Mouse (Mus musculus) liver, embryonic 13.5 days (tissue): ENCODE measurements around the gene Rhd. TPM values are rescaled to one million over a fixed set of nuclear protein-coding genes. Genes with fewer than 3 reads are reported as not detected.

ENCODE experiments used
- ATAC-seq: fragments of 200-750 bp; cut with Nextera tagmentation; 2 replicates; pipeline ENCODE4 v1.8.0; 2017; ENCODE audit warnings: low read depth, mild to moderate bottlenecking, moderate number of reproducible peaks, moderate library complexity
- DNase-seq: peaks from one replicate; pipeline ENCODE4 v3.0.0; 2022
- H3K27ac ChIP-seq: fragments of 300-500 bp; sonication (generic); 2 replicates; pipeline ENCODE4 v1.5.1; 2015; ENCODE audit warnings: moderate library complexity, mild to moderate bottlenecking, inconsistent platforms
- H3K27me3 ChIP-seq: fragments of 300-500 bp; sonication (generic); 2 replicates; pipeline ENCODE4 v1.6.1; 2015; ENCODE audit warnings: mild to moderate bottlenecking, inconsistent platforms
- H3K36me3 ChIP-seq: fragments of 300-500 bp; sonication (generic); 2 replicates; pipeline ENCODE4 v1.6.1; 2015; ENCODE audit warnings: mild to moderate bottlenecking, inconsistent platforms
- H3K4me1 ChIP-seq: fragments of 300-500 bp; sonication (generic); replicated peaks from 2 replicates; pipeline ENCODE4 v1.6.1; 2015; ENCODE audit warnings: inconsistent platforms
- H3K4me2 ChIP-seq: fragments of 300-500 bp; sonication (generic); 2 replicates; pipeline ENCODE4 v1.6.1; 2015; ENCODE audit warnings: inconsistent platforms, mild to moderate bottlenecking, moderate library complexity
- H3K4me3 ChIP-seq: fragments of 300-500 bp; sonication (generic); replicated peaks from 2 replicates; pipeline ENCODE4 v1.5.1; 2015; ENCODE audit warnings: mild to moderate bottlenecking, inconsistent platforms
- H3K9ac ChIP-seq: fragments of 300-500 bp; sonication (generic); 2 replicates; pipeline ENCODE4 v1.6.1; 2015; ENCODE audit warnings: mild to moderate bottlenecking, inconsistent platforms
- H3K9me3 ChIP-seq: fragments of 300-500 bp; sonication (generic); replicated peaks from 2 replicates; pipeline ENCODE4 v1.6.1; 2016; ENCODE audit warnings: inconsistent platforms
- WGBS: fragments of 180-500 bp; shearing (Covaris S2); methylation state at CpG from one replicate; pipeline ENCODE4 v1.1.7; 2015; ENCODE audit not compliant: insufficient replicate concordance; 5-methylcytosine and 5-hydroxymethylcytosine counted together
- polyA plus RNA-seq: library from polyadenylated mRNA; unstranded; fragments of >200 nt; fragmentation: Nextera tagmentation; extraction: Ambion mirVana; gene quantifications from 2 replicates; pipeline ENCODE4 v1.2.1, GENCODE M21; 2015

The Rhd gene
- polyA plus RNA-seq, 1 experiment from 2014 or later = 545 TPM

- Histone ChIP-seq H3K4me2 (0 out of 2 replicates have a peak overlapping the region, but pooled peaks have one; percentile 6), H3K4me3 (no peak overlapping the region), H3K4me1 (peaks cover 46% of the 10 kb centered on the region), H3K36me3 (no peaks in the 10 kb centered on the region), H3K27me3 (peaks cover 8% of the 10 kb centered on the region; the same call in 1 of the 2 replicates), H3K9me3 (no peaks in the 10 kb centered on the region), H3K9ac (peak overlapping the region; percentile 19; the same call in 1 of the 2 replicates), H3K27ac (no peak overlapping the region)
- DNase-seq = no peak
- 42% methylated on average over 5 of the region's 5 CpGs for WGBS
- ATAC-seq = no peak
Measured at GRCm38 (mm10) chr4:134856501-134856900, 7.8 kb upstream of the Rhd start.

GRCm38 (mm10) chr4:134858494-134858893 lies 5.8 kb upstream of the Rhd start:
- H3K27ac ChIP-seq = no peak overlapping the region
- H3K36me3 ChIP-seq = no peaks in the 10 kb centered on the region
- peaks cover 58% of the 10 kb centered on the region for H3K4me1 ChIP-seq
- ATAC-seq (no peak), DNase-seq (no peak)
- H3K4me3 ChIP-seq = no peak overlapping the region
- 68% methylated on average over 4 of the region's 4 CpGs for WGBS
- peaks cover 8% of the 10 kb centered on the region; the same call in 1 of the 2 replicates for H3K27me3 ChIP-seq
- no peak overlapping the region for H3K9ac ChIP-seq
- H3K9me3 ChIP-seq = no peaks in the 10 kb centered on the region
- no peak overlapping the region for H3K4me2 ChIP-seq

- peaks cover 7% of the 10 kb centered on the region for H3K36me3 ChIP-seq
- 68% methylated on average over 6 of the region's 6 CpGs for whole genome bisulfite sequencing
- peak overlapping the region; percentile 27; the same call in 1 of the 2 replicates for H3K9ac ChIP-seq
- no peak for DNase-seq
- no peak overlapping the region for H3K4me3 ChIP-seq
- no peak for ATAC-seq
- peaks cover 40% of the 10 kb centered on the region for H3K4me1 ChIP-seq
- no peaks in the 10 kb centered on the region for H3K9me3 ChIP-seq
- no peaks in the 10 kb centered on the region for H3K27me3 ChIP-seq
- H3K27ac ChIP-seq = peak overlapping the region; percentile 100
- no peak overlapping the region for H3K4me2 ChIP-seq
Measured at GRCm38 (mm10) chr4:134861884-134862283, 2.5 kb upstream of the Rhd start.

GRCm38 (mm10) chr4:134862996-134863395 lies 1.3 kb upstream of the Rhd start:
- Histone ChIP-seq H3K36me3 (peaks cover 17% of the 10 kb centered on the region), H3K4me1 (peaks cover 48% of the 10 kb centered on the region), H3K27me3 (no peaks in the 10 kb centered on the region), H3K4me3 (peak overlapping the region; percentile 84), H3K9ac (peak overlapping the region; percentile 98), H3K27ac (peak overlapping the region; percentile 100), H3K9me3 (no peaks in the 10 kb centered on the region), H3K4me2 (peak overlapping the region; percentile 92)
- DNase-seq (no peak), ATAC-seq (no peak)
- 36% methylated on average over 7 of the region's 7 CpGs for WGBS

GRCm38 (mm10) chr4:134865340-134865739 lies 1.0 kb downstream of the Rhd start:
- peaks cover 70% of the 10 kb centered on the region for H3K4me1 ChIP-seq
- H3K27ac ChIP-seq = peak overlapping the region; percentile 100
- H3K36me3 ChIP-seq = peaks cover 28% of the 10 kb centered on the region
- H3K9ac ChIP-seq = peak overlapping the region; percentile 98
- H3K9me3 ChIP-seq = no peaks in the 10 kb centered on the region
- ATAC-seq (peak; percentile 79), DNase-seq (peak; percentile 88)
- 14% methylated on average over 6 of the region's 6 CpGs for WGBS
- H3K27me3 ChIP-seq = 0 out of 2 replicates have a peak, but pooled peaks cover 4% of the 10 kb centered on the region
- peak overlapping the region; percentile 92 for H3K4me2 ChIP-seq
- peak overlapping the region; percentile 84 for H3K4me3 ChIP-seq

GRCm38 (mm10) chr4:134865789-134866188 lies 1.5 kb downstream of the Rhd start:
- H3K36me3 ChIP-seq = peaks cover 32% of the 10 kb centered on the region
- 0 out of 2 replicates have a peak, but pooled peaks cover 4% of the 10 kb centered on the region for H3K27me3 ChIP-seq
- DNase-seq (no peak), ATAC-seq (0 out of 2 replicates have a peak, but pooled peaks have one; percentile 6)
- H3K9ac ChIP-seq = peak overlapping the region; percentile 98
- H3K27ac ChIP-seq = peak overlapping the region; percentile 100
- no peaks in the 10 kb centered on the region for H3K9me3 ChIP-seq
- whole genome bisulfite sequencing = 22% methylated on average over 5 of the region's 5 CpGs
- peak overlapping the region; percentile 92 for H3K4me2 ChIP-seq
- peaks cover 71% of the 10 kb centered on the region for H3K4me1 ChIP-seq
- H3K4me3 ChIP-seq = peak overlapping the region; percentile 84

- Histone ChIP-seq H3K9ac (peak overlapping the region; percentile 98), H3K4me2 (peak overlapping the region; percentile 92), H3K27ac (peak overlapping the region; percentile 100), H3K27me3 (0 out of 2 replicates have a peak, but pooled peaks cover 4% of the 10 kb centered on the region), H3K4me1 (peaks cover 71% of the 10 kb centered on the region), H3K9me3 (no peaks in the 10 kb centered on the region), H3K4me3 (peak overlapping the region; percentile 84), H3K36me3 (peaks cover 42% of the 10 kb centered on the region)
- no peak for ATAC-seq
- DNase-seq = no peak
- WGBS = 76% methylated on average over 8 of the region's 8 CpGs
Measured at GRCm38 (mm10) chr4:134867213-134867612, 2.9 kb downstream of the Rhd start.

- H3K4me3 ChIP-seq = peak overlapping the region; percentile 84
- peaks cover 46% of the 10 kb centered on the region for H3K36me3 ChIP-seq
- WGBS = 58% methylated on average over 8 of the region's 8 CpGs
- 0 out of 2 replicates have a peak, but pooled peaks cover 4% of the 10 kb centered on the region for H3K27me3 ChIP-seq
- peak overlapping the region; percentile 92 for H3K4me2 ChIP-seq
- no peak for DNase-seq
- H3K27ac ChIP-seq = peak overlapping the region; percentile 100
- no peak for ATAC-seq
- H3K4me1 ChIP-seq = peaks cover 71% of the 10 kb centered on the region
- H3K9me3 ChIP-seq = no peaks in the 10 kb centered on the region
- peak overlapping the region; percentile 98 for H3K9ac ChIP-seq
Measured at GRCm38 (mm10) chr4:134867661-134868060, 3.3 kb downstream of the Rhd start.

- 67% methylated on average over 10 of the region's 10 CpGs for WGBS
- Histone ChIP-seq H3K9me3 (no peaks in the 10 kb centered on the region), H3K9ac (peak overlapping the region; percentile 98), H3K4me3 (peak overlapping the region; percentile 84), H3K4me1 (peaks cover 69% of the 10 kb centered on the region), H3K36me3 (peaks cover 49% of the 10 kb centered on the region), H3K27me3 (0 out of 2 replicates have a peak, but pooled peaks cover 4% of the 10 kb centered on the region), H3K4me2 (peak overlapping the region; percentile 92), H3K27ac (peak overlapping the region; percentile 100)
- ATAC-seq (no peak), DNase-seq (no peak)
Measured at GRCm38 (mm10) chr4:134868065-134868464, 3.7 kb downstream of the Rhd start.

- peak overlapping the region; percentile 92 for H3K4me2 ChIP-seq
- peak overlapping the region; percentile 100 for H3K27ac ChIP-seq
- H3K9me3 ChIP-seq = no peaks in the 10 kb centered on the region
- H3K4me1 ChIP-seq = peaks cover 69% of the 10 kb centered on the region
- no peak for DNase-seq
- peak overlapping the region; percentile 84 for H3K4me3 ChIP-seq
- peak overlapping the region; percentile 98 for H3K9ac ChIP-seq
- peaks cover 53% of the 10 kb centered on the region for H3K36me3 ChIP-seq
- 0 out of 2 replicates have a peak, but pooled peaks cover 4% of the 10 kb centered on the region for H3K27me3 ChIP-seq
- 23% methylated on average over 9 of the region's 9 CpGs for WGBS
- peak; percentile 11 for ATAC-seq
Measured at GRCm38 (mm10) chr4:134868490-134868889, 4.2 kb downstream of the Rhd start.

- Histone ChIP-seq H3K27me3 (0 out of 2 replicates have a peak, but pooled peaks cover 4% of the 10 kb centered on the region), H3K4me2 (peak overlapping the region; percentile 92), H3K4me3 (peak overlapping the region; percentile 84), H3K4me1 (peaks cover 69% of the 10 kb centered on the region), H3K27ac (peak overlapping the region; percentile 100), H3K9ac (peak overlapping the region; percentile 98), H3K9me3 (no peaks in the 10 kb centered on the region), H3K36me3 (peaks cover 60% of the 10 kb centered on the region)
- ATAC-seq (peak; percentile 86), DNase-seq (peak; percentile 90)
- 4% methylated on average over 16 of the region's 16 CpGs for WGBS
Measured at GRCm38 (mm10) chr4:134869068-134869730, 4.9 kb downstream of the Rhd start.
